Mouse (Mus musculus): ENCODE measurements around the gene Tef. TPM values are rescaled to one million over a fixed set of nuclear protein-coding genes. Genes with fewer than 3 reads are reported as not detected.

Tef gene
- total and polyA plus RNA-seq, 3 experiments: 46.7 to 127 (median 76.7) TPM

GRCm38 (mm10) chr15:81806621-81807404 is 4.6 kb downstream of the Tef start:
- H3K9ac ChIP-seq (ENCODE audit: low read depth, low read length): no peak overlapping the region
- no peak for DNase-seq
- WGBS: 74% methylated on average over 4 of the region's 4 CpGs
- H3K27me3 ChIP-seq (ENCODE audit: control insufficient read depth, insufficient read depth, low read length): no peaks in the 10 kb centered on the region
- no peak for TF ChIP-seq POLR2A (IDR thresholded peaks at IDR 0.05; ENCODE audit: insufficient read depth, low read depth, low read length)
- TF ChIP-seq EP300 (IDR thresholded peaks at IDR 0.05; ENCODE audit: insufficient read depth, low read depth, low read length): no peak
- TF ChIP-seq CTCF (IDR thresholded peaks at IDR 0.05): no peak
- peaks cover 29% of the 10 kb centered on the region for H3K4me1 ChIP-seq (ENCODE audit: control insufficient read depth, insufficient read depth, low read length)
- H3K79me2 ChIP-seq (replicated peaks; ENCODE audit: control insufficient read depth, insufficient read depth, low read length): no peaks in the 10 kb centered on the region
- intact Hi-C loops (cut with DNase I): no loop called here
- H3K4me3 ChIP-seq: no peak overlapping the region
- peaks cover 27% of the 10 kb centered on the region for H3K36me3 ChIP-seq (ENCODE audit: control insufficient read depth, insufficient read depth, low read length)
- peak overlapping the region; percentile 1; the same call in 1 of the 2 replicates for H3K27ac ChIP-seq

- no peak for TF ChIP-seq CTCF (IDR thresholded peaks at IDR 0.05)
- 0 out of 2 replicates have a peak, but pooled peaks have one; percentile 6 for TF ChIP-seq POLR2A (IDR thresholded peaks at IDR 0.05; ENCODE audit: insufficient read depth, low read depth, low read length)
- TF ChIP-seq EP300 (IDR thresholded peaks at IDR 0.05; ENCODE audit: insufficient read depth, low read depth, low read length): no peak
- intact Hi-C loops (cut with DNase I): no loop called here
- no peak for DNase-seq
- Histone ChIP-seq H3K27ac (peak overlapping the region; percentile 98), H3K79me2 (replicated peaks; ENCODE audit: control insufficient read depth, insufficient read depth, low read length) (0 out of 2 replicates have a peak, but pooled peaks cover 5% of the 10 kb centered on the region), H3K4me3 (no peak overlapping the region), H3K4me1 (ENCODE audit: control insufficient read depth, insufficient read depth, low read length) (peaks cover 32% of the 10 kb centered on the region), H3K36me3 (ENCODE audit: control insufficient read depth, insufficient read depth, low read length) (peaks cover 29% of the 10 kb centered on the region), H3K9ac (ENCODE audit: low read depth, low read length) (no peak overlapping the region), H3K27me3 (ENCODE audit: control insufficient read depth, insufficient read depth, low read length) (no peaks in the 10 kb centered on the region)
- WGBS: 70% methylated on average over 2 of the region's 2 CpGs
These were observed 6.6 kb downstream of the Tef start for GRCm38 (mm10) chr15:81808799-81809198.

GRCm38 (mm10) chr15:81809550-81809949 is 7.3 kb downstream of the Tef start:
- WGBS: 18% methylated on average over 1 of the region's 1 CpGs
- H3K36me3 ChIP-seq (ENCODE audit: control insufficient read depth, insufficient read depth, low read length): peaks cover 33% of the 10 kb centered on the region
- H3K27me3 ChIP-seq (ENCODE audit: control insufficient read depth, insufficient read depth, low read length): no peaks in the 10 kb centered on the region
- intact Hi-C loops (cut with DNase I): no loop called here
- TF ChIP-seq CTCF (IDR thresholded peaks at IDR 0.05): no peak
- TF ChIP-seq POLR2A (IDR thresholded peaks at IDR 0.05; ENCODE audit: insufficient read depth, low read depth, low read length): no peak
- no peak for TF ChIP-seq EP300 (IDR thresholded peaks at IDR 0.05; ENCODE audit: insufficient read depth, low read depth, low read length)
- peak overlapping the region; percentile 78 for H3K4me3 ChIP-seq
- no peak for DNase-seq
- H3K9ac ChIP-seq (ENCODE audit: low read depth, low read length): no peak overlapping the region; the same call in 1 of the 2 replicates
- H3K79me2 ChIP-seq (replicated peaks; ENCODE audit: control insufficient read depth, insufficient read depth, low read length): peaks cover 10% of the 10 kb centered on the region
- H3K4me1 ChIP-seq (ENCODE audit: control insufficient read depth, insufficient read depth, low read length): peaks cover 30% of the 10 kb centered on the region
- H3K27ac ChIP-seq: peak overlapping the region; percentile 98

GRCm38 (mm10) chr15:81810150-81810549 is 7.9 kb downstream of the Tef start:
- H3K27ac ChIP-seq: peak overlapping the region; percentile 98
- peaks cover 27% of the 10 kb centered on the region for H3K36me3 ChIP-seq (ENCODE audit: control insufficient read depth, insufficient read depth, low read length)
- H3K79me2 ChIP-seq (replicated peaks; ENCODE audit: control insufficient read depth, insufficient read depth, low read length): peaks cover 10% of the 10 kb centered on the region
- H3K4me3 ChIP-seq: peak overlapping the region; percentile 78
- TF ChIP-seq EP300 (IDR thresholded peaks at IDR 0.05; ENCODE audit: insufficient read depth, low read depth, low read length): peak; percentile 96
- TF ChIP-seq CTCF (IDR thresholded peaks at IDR 0.05): no peak
- TF ChIP-seq POLR2A (IDR thresholded peaks at IDR 0.05; ENCODE audit: insufficient read depth, low read depth, low read length): peak; percentile 90
- under 1% methylated on average over 10 of the region's 10 CpGs for WGBS
- H3K4me1 ChIP-seq (ENCODE audit: control insufficient read depth, insufficient read depth, low read length): peaks cover 28% of the 10 kb centered on the region
- intact Hi-C loops (cut with DNase I): no loop called here
- peak; percentile 92 to 95 for DNase-seq
- H3K27me3 ChIP-seq (ENCODE audit: control insufficient read depth, insufficient read depth, low read length): no peaks in the 10 kb centered on the region
- peak overlapping the region; percentile 80 for H3K9ac ChIP-seq (ENCODE audit: low read depth, low read length)

GRCm38 (mm10) chr15:81810671-81811598 is 8.7 kb downstream of the Tef start:
- H3K27me3 ChIP-seq (ENCODE audit: control insufficient read depth, insufficient read depth, low read length): no peaks in the 10 kb centered on the region
- H3K9ac ChIP-seq (ENCODE audit: low read depth, low read length): peak overlapping the region; percentile 89
- DNase-seq: peak; percentile 98 to 99
- under 1% methylated on average over 89 of the region's 89 CpGs for WGBS
- intact Hi-C loops (cut with DNase I): no loop called here
- H3K79me2 ChIP-seq (replicated peaks; ENCODE audit: control insufficient read depth, insufficient read depth, low read length): peaks cover 10% of the 10 kb centered on the region
- peak overlapping the region; percentile 78 for H3K4me3 ChIP-seq
- no peak for TF ChIP-seq CTCF (IDR thresholded peaks at IDR 0.05)
- peak; percentile 88 for TF ChIP-seq EP300 (IDR thresholded peaks at IDR 0.05; ENCODE audit: insufficient read depth, low read depth, low read length)
- TF ChIP-seq POLR2A (IDR thresholded peaks at IDR 0.05; ENCODE audit: insufficient read depth, low read depth, low read length): peak; percentile 81
- H3K4me1 ChIP-seq (ENCODE audit: control insufficient read depth, insufficient read depth, low read length): peaks cover 22% of the 10 kb centered on the region
- H3K27ac ChIP-seq: peak overlapping the region; percentile 98
- H3K36me3 ChIP-seq (ENCODE audit: control insufficient read depth, insufficient read depth, low read length): peaks cover 19% of the 10 kb centered on the region
